Mouse (Mus musculus) ES-Bruce4 (cell line): Measurements from ENCODE around the gene Ptprm.

Experiments used
- CTCF ChIP-seq: IDR thresholded peaks from one replicate; pipeline ENCODE4 v1.8.1; 2011; ENCODE audit warnings: low read depth, low read length
- EP300 ChIP-seq: IDR thresholded peaks from 2 replicates; pipeline ENCODE4 v1.6.1; 2011; ENCODE audit warnings: low read depth, low read length; ENCODE audit not compliant: insufficient read depth
- POLR2A ChIP-seq: IDR thresholded peaks from one replicate; pipeline ENCODE4 v1.8.1; 2011; ENCODE audit warnings: low read length; ENCODE audit not compliant: insufficient read depth

GRCm38 (mm10) chr17:67245273-67245875, 108.9 kb downstream of the Ptprm start:
- TF ChIP-seq POLR2A (no peak), CTCF (no peak), EP300 (no peak)
